Mouse (Mus musculus) c-Kit-positive CD71-negative TER-119-negative erythroid progenitor cells, embryonic 14.5 days (primary cell): ENCODE results near the gene Intu.

Experiments used
- DNase-seq: peaks from one replicate; pipeline ENCODE4 v3.0.0-alpha.2; 2013; ENCODE audit warnings: low read depth

The Intu gene

GRCm38 (mm10) chr3:40527976-40528950 is 2.8 kb upstream of the Intu start:
- no peak for DNase-seq

GRCm38 (mm10) chr3:40528958-40529357 is 2.1 kb upstream of the Intu start:
- no peak for DNase-seq

GRCm38 (mm10) chr3:40530845-40531244 is 241 bp upstream of the Intu start:
- no peak for DNase-seq

- no peak for DNase-seq
Observed at GRCm38 (mm10) chr3:40532256-40532655, 1.2 kb downstream of the Intu start.

- DNase-seq: no peak
Observed at GRCm38 (mm10) chr3:40534141-40534540, 3.1 kb downstream of the Intu start.

GRCm38 (mm10) chr3:40540567-40541554 is 9.8 kb downstream of the Intu start:
- peak; percentile 72 for DNase-seq

GRCm38 (mm10) chr3:40546621-40547020 is 15.5 kb downstream of the Intu start:
- DNase-seq: no peak

GRCm38 (mm10) chr3:40652941-40653352 is 121.9 kb downstream of the Intu start:
- peak; percentile 22 for DNase-seq

- no peak for DNase-seq
Observed at GRCm38 (mm10) chr3:40653582-40653981, 122.5 kb downstream of the Intu start.

- DNase-seq: no peak
Observed at GRCm38 (mm10) chr3:40654028-40654427, 122.9 kb downstream of the Intu start.

GRCm38 (mm10) chr3:40655571-40655970 is 124.5 kb downstream of the Intu start:
- DNase-seq: no peak

- no peak for DNase-seq
Observed at GRCm38 (mm10) chr3:40656339-40656738, 125.3 kb downstream of the Intu start.

GRCm38 (mm10) chr3:40660231-40660630 is 129.1 kb downstream of the Intu start:
- DNase-seq: no peak

GRCm38 (mm10) chr3:40666109-40666508 is 135.0 kb downstream of the Intu start:
- no peak for DNase-seq

GRCm38 (mm10) chr3:40666861-40667719 is 136.0 kb downstream of the Intu start:
- no peak for DNase-seq

GRCm38 (mm10) chr3:40668889-40669288 is 137.8 kb downstream of the Intu start:
- DNase-seq: no peak

GRCm38 (mm10) chr3:40669395-40669794 is 138.3 kb downstream of the Intu start:
- DNase-seq: no peak

GRCm38 (mm10) chr3:40673515-40673914 is 142.4 kb downstream of the Intu start:
- no peak for DNase-seq

- DNase-seq: no peak
Observed at GRCm38 (mm10) chr3:40674873-40675405, 143.9 kb downstream of the Intu start.

GRCm38 (mm10) chr3:40678856-40679255 is 147.8 kb downstream of the Intu start:
- no peak for DNase-seq

- DNase-seq: no peak
Observed at GRCm38 (mm10) chr3:40682404-40682803, 151.3 kb downstream of the Intu start.
